Comparison of ENCODE assay signal across 8 mouse cellular contexts in genomic region chr13:21786189-21786898, GRCm38 (mm10). TPM values are rescaled to one million over a fixed set of nuclear protein-coding genes. Genes with fewer than 3 reads are reported as not detected.
DNase-seq lines count a peak whose midpoint lies in the region; ATAC-seq lines count a peak whose summit lies in the region.

No protein-coding gene starts in this region.

- peaks cover 39% of the 10 kb centered on the region for H3K4me1 ChIP-seq in embryonic facial prominence, embryonic 14.5 days (ENCODE audit: control insufficient read depth, insufficient read depth, low read length)
- peaks cover 23% of the 10 kb centered on the region for H3K4me1 ChIP-seq in intestine, embryonic 16.5 days (ENCODE audit: control insufficient read depth, insufficient read depth, low read length)
- H3K4me1 ChIP-seq in neural tube, embryonic 12.5 days: peaks cover 30% of the 10 kb centered on the region

- 4% methylated on average over 8 of the region's 8 CpGs for WGBS in embryonic facial prominence, embryonic 14.5 days
- 5% methylated on average over 8 of the region's 8 CpGs for WGBS in intestine, embryonic 16.5 days
- WGBS in neural tube, embryonic 12.5 days: 4% methylated on average over 8 of the region's 8 CpGs

- peak; percentile 41 for DNase-seq in thymus, postnatal 0 days (ENCODE audit: low spot score)
- DNase-seq in thymus, postnatal 14 days: no peak
- peak; percentile 64 for DNase-seq in embryonic facial prominence, embryonic 14.5 days (ENCODE audit: low spot score)
- no peak for DNase-seq in ovary, adult 18-20 months (ENCODE audit: low spot score)
- no peak for DNase-seq in left cerebral cortex, postnatal 4 days
- no peak for DNase-seq in right cerebral cortex, postnatal 14 days

- H3K9me3 ChIP-seq in embryonic facial prominence, embryonic 14.5 days (ENCODE audit: control insufficient read depth, low read length): no peaks in the 10 kb centered on the region
- no peaks in the 10 kb centered on the region for H3K9me3 ChIP-seq in intestine, embryonic 16.5 days (ENCODE audit: control insufficient read depth, low read length)
- H3K9me3 ChIP-seq in neural tube, embryonic 12.5 days: no peaks in the 10 kb centered on the region

- no peak for ATAC-seq in embryonic facial prominence, embryonic 14.5 days (ENCODE audit: low read depth)
- no peak for ATAC-seq in intestine, embryonic 16.5 days
- no peak for ATAC-seq in neural tube, embryonic 12.5 days (ENCODE audit: low FRiP score, low read depth)

- H3K27ac ChIP-seq in embryonic facial prominence, embryonic 14.5 days (replicated peaks; ENCODE audit: low read depth, low read length): peak overlapping the region; percentile 90
- peak overlapping the region; percentile 68 for H3K27ac ChIP-seq in intestine, embryonic 16.5 days (ENCODE audit: low read length)
- H3K27ac ChIP-seq in neural tube, embryonic 12.5 days: 0 out of 2 replicates have a peak overlapping the region, but pooled peaks have one; percentile 16

- no peaks in the 10 kb centered on the region for H3K36me3 ChIP-seq in embryonic facial prominence, embryonic 14.5 days (ENCODE audit: control insufficient read depth, insufficient read depth, low read length)
- no peaks in the 10 kb centered on the region for H3K36me3 ChIP-seq in intestine, embryonic 16.5 days (ENCODE audit: control insufficient read depth, insufficient read depth, low read length)
- no peaks in the 10 kb centered on the region for H3K36me3 ChIP-seq in neural tube, embryonic 12.5 days

- no peaks in the 10 kb centered on the region for H3K27me3 ChIP-seq in embryonic facial prominence, embryonic 14.5 days (replicated peaks; ENCODE audit: control insufficient read depth, insufficient read depth, low read length)
- no peaks in the 10 kb centered on the region for H3K27me3 ChIP-seq in intestine, embryonic 16.5 days (replicated peaks; ENCODE audit: control insufficient read depth, insufficient read depth, low read length)
- no peaks in the 10 kb centered on the region for H3K27me3 ChIP-seq in neural tube, embryonic 12.5 days (replicated peaks)

- peak overlapping the region; percentile 56 for H3K4me2 ChIP-seq in embryonic facial prominence, embryonic 14.5 days (ENCODE audit: low read depth, low read length)
- H3K4me2 ChIP-seq in intestine, embryonic 16.5 days (ENCODE audit: low read depth, low read length): peak overlapping the region; percentile 50
- peak overlapping the region; percentile 57 for H3K4me2 ChIP-seq in neural tube, embryonic 12.5 days (replicated peaks)

- intact Hi-C loops in left cerebral cortex, postnatal 4 days (cut with DNase I): no loop called here

- peak overlapping the region; percentile 63 for H3K9ac ChIP-seq in embryonic facial prominence, embryonic 14.5 days (ENCODE audit: low read depth, low read length)
- H3K9ac ChIP-seq in intestine, embryonic 16.5 days (ENCODE audit: low read depth, low read length): peak overlapping the region; percentile 58; the same call in 1 of the 2 replicates
- H3K9ac ChIP-seq in neural tube, embryonic 12.5 days: peak overlapping the region; percentile 44; the same call in 1 of the 2 replicates

- H3K4me3 ChIP-seq in embryonic facial prominence, embryonic 14.5 days (ENCODE audit: low read depth, low read length): peak overlapping the region; percentile 36
- peak overlapping the region; percentile 36 for H3K4me3 ChIP-seq in intestine, embryonic 16.5 days (ENCODE audit: low read length)
- peak overlapping the region; percentile 29 for H3K4me3 ChIP-seq in neural tube, embryonic 12.5 days

RNA-seq across cellular contexts. Expression of gene Hist1h2an, which starts 0.7 kb away (rescaled TPM):
- polyA plus RNA-seq in thymus, postnatal 0 days (2015; fragmentation: Nextera tagmentation; extraction: Ambion mirVana): 32.4 and 51.2 TPM in 2 replicates
- polyA plus RNA-seq in embryonic facial prominence, embryonic 14.5 days (2014; fragmentation: Nextera tagmentation; extraction: Ambion mirVana): 6.0 and 6.4 TPM in 2 replicates
- polyA plus RNA-seq in intestine, embryonic 16.5 days (2015; fragmentation: Nextera tagmentation; extraction: Ambion mirVana): 3.8 and 4.1 TPM in 2 replicates
- 7.9 and 9.0 TPM in 2 replicates for polyA plus RNA-seq in neural tube, embryonic 12.5 days (2016; fragmentation: Nextera tagmentation; extraction: Ambion mirVana)
- total RNA-seq in left cerebral cortex, postnatal 4 days (2021): 10 to 100 TPM; 13.0 to 15.8 TPM

RNA-seq across cellular contexts. Expression of gene Hist1h2bp, which starts 0.9 kb away (rescaled TPM):
- 3.4 and 3.5 TPM in 2 replicates for polyA plus RNA-seq in thymus, postnatal 0 days (2015; fragmentation: Nextera tagmentation; extraction: Ambion mirVana)
- polyA plus RNA-seq in embryonic facial prominence, embryonic 14.5 days (2014; fragmentation: Nextera tagmentation; extraction: Ambion mirVana): 0.56 and 0.61 TPM in 2 replicates
- polyA plus RNA-seq in intestine, embryonic 16.5 days (2015; fragmentation: Nextera tagmentation; extraction: Ambion mirVana): 1.5 and 1.7 TPM in 2 replicates
- polyA plus RNA-seq in neural tube, embryonic 12.5 days (2016; fragmentation: Nextera tagmentation; extraction: Ambion mirVana): 0.68 and 1.7 TPM in 2 replicates
- total RNA-seq in left cerebral cortex, postnatal 4 days (2021): 10 to 100 TPM; 41.6 to 49.7 TPM

RNA-seq across cellular contexts. Expression of gene Hist1h3i, which starts 3.2 kb away (rescaled TPM):
- 392 and 414 TPM in 2 replicates for polyA plus RNA-seq in thymus, postnatal 0 days (2015; fragmentation: Nextera tagmentation; extraction: Ambion mirVana)
- 127 and 141 TPM in 2 replicates for polyA plus RNA-seq in embryonic facial prominence, embryonic 14.5 days (2014; fragmentation: Nextera tagmentation; extraction: Ambion mirVana)
- 53.6 and 66.8 TPM in 2 replicates for polyA plus RNA-seq in intestine, embryonic 16.5 days (2015; fragmentation: Nextera tagmentation; extraction: Ambion mirVana)
- polyA plus RNA-seq in neural tube, embryonic 12.5 days (2016; fragmentation: Nextera tagmentation; extraction: Ambion mirVana): 97.6 and 126 TPM in 2 replicates
- 100 to 1,000 TPM; 145 to 150 TPM for total RNA-seq in left cerebral cortex, postnatal 4 days (2021)

RNA-seq across cellular contexts. Expression of gene Hist1h1b, which starts 5.9 kb away (rescaled TPM):
- 71.7 and 80.7 TPM in 2 replicates for polyA plus RNA-seq in thymus, postnatal 0 days (2015; fragmentation: Nextera tagmentation; extraction: Ambion mirVana)
- 10.0 and 11.8 TPM in 2 replicates for polyA plus RNA-seq in embryonic facial prominence, embryonic 14.5 days (2014; fragmentation: Nextera tagmentation; extraction: Ambion mirVana)
- polyA plus RNA-seq in intestine, embryonic 16.5 days (2015; fragmentation: Nextera tagmentation; extraction: Ambion mirVana): 10.0 and 14.9 TPM in 2 replicates
- 13.1 and 26.4 TPM in 2 replicates for polyA plus RNA-seq in neural tube, embryonic 12.5 days (2016; fragmentation: Nextera tagmentation; extraction: Ambion mirVana)
- 10 to 100 TPM; 55.3 to 56.6 TPM for total RNA-seq in left cerebral cortex, postnatal 4 days (2021)

RNA-seq across cellular contexts. Expression of gene Hist1h2bq, which starts 23.7 kb away (rescaled TPM):
- 63.1 and 89.0 TPM in 2 replicates for polyA plus RNA-seq in thymus, postnatal 0 days (2015; fragmentation: Nextera tagmentation; extraction: Ambion mirVana)
- 13.6 and 14.1 TPM in 2 replicates for polyA plus RNA-seq in embryonic facial prominence, embryonic 14.5 days (2014; fragmentation: Nextera tagmentation; extraction: Ambion mirVana)
- 13.4 and 17.9 TPM in 2 replicates for polyA plus RNA-seq in intestine, embryonic 16.5 days (2015; fragmentation: Nextera tagmentation; extraction: Ambion mirVana)
- 17.1 and 26.1 TPM in 2 replicates for polyA plus RNA-seq in neural tube, embryonic 12.5 days (2016; fragmentation: Nextera tagmentation; extraction: Ambion mirVana)
- 100 to 1,000 TPM; 108 to 110 TPM for total RNA-seq in left cerebral cortex, postnatal 4 days (2021)

Comparison
In these comparisons a context has a peak if more than half of its experiments do, and no peak if none do; other contexts are left out.
1. DNase-seq: peak in thymus, postnatal 0 days (single experiment) and embryonic facial prominence, embryonic 14.5 days (single experiment); none in thymus, postnatal 14 days (single experiment), ovary, adult 18-20 months (single experiment), left cerebral cortex, postnatal 4 days (single experiment) and right cerebral cortex, postnatal 14 days (single experiment).
2. H3K27ac ChIP-seq: peak in every context shown above with its lines; median percentile 90 in embryonic facial prominence, embryonic 14.5 days; 68 in intestine, embryonic 16.5 days; 16 in neural tube, embryonic 12.5 days.
3. Peak in every context shown above with its lines, with median percentiles within 50 percentile points of each other: H3K4me2 ChIP-seq, H3K4me3 ChIP-seq and H3K9ac ChIP-seq.